Mouse (Mus musculus): ENCODE measurements around the gene Adck2. TPM values are rescaled to one million over a fixed set of nuclear protein-coding genes. Genes with fewer than 3 reads are reported as not detected.

The Adck2 gene
- total RNA-seq, 1 experiment: 11.4 TPM

DNA sequence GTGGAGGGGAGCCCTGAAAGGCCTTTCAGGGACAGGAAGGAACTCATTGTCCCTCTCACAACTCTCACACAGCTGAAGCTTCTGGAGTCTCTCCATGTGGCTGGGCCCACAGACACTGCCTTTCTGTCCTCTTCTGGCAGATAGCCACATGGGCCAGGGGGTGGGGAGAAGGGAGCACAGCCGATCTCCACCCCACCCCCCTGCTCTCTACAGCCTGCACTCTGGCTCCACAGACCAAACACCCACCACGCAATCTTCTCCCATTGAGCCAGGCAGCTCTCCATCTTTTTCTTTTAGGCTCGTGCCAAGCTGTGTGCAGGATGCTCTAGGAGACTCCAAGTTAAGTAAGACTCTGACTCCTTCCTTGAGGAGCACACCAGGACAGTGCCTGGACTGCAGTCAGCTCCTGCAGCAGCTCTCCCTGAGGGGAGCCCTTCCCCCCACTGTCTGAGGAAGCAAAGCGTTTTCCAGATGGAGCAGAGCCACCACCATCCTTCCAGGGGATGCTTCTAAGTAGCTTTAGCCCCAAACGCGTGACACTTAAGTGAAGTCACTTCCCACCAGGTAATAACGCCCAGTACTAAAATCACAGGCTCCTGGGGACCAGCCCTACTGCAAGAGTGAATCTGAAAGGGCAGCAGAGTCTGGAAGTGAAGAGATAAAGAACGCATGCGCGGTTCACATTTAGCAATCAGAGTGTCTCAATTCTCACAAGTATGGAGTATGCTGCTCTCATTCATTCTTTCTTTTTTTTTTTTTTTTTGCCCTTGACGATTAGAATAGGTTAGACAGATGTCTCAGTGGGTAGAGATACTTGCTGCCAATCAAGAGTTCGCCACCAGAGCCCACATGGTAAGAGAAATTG, 44.8 kb upstream of the Adck2 start:
- Histone ChIP-seq H3K9ac (ENCODE audit: insufficient read depth, low read depth, low read length, poor library complexity, severe bottlenecking) (peak overlapping the region; percentile 2; the same call in 1 of the 2 replicates), H3K36me3 (ENCODE audit: control insufficient read depth, insufficient read depth, low read length, poor library complexity, severe bottlenecking) (no peaks in the 10 kb centered on the region), H3K4me1 (ENCODE audit: control insufficient read depth in 2 of 2, insufficient read depth in 2 of 2, low read length in 2 of 2, poor library complexity in 1 of 2) (peaks cover 0 to 18% of the 10 kb centered on the region in 2 experiments; a peak in 2 of 4 replicates), H3K9me3 (ENCODE audit: control insufficient read depth, insufficient read depth, low read depth, low read length) (no peaks in the 10 kb centered on the region), H3K27ac (ENCODE audit: insufficient read depth, low read depth, low read length, poor library complexity, severe bottlenecking) (0 out of 2 replicates have a peak overlapping the region, but pooled peaks have one; percentile 2), H3K4me3 (ENCODE audit: insufficient read depth in 1 of 2, low read depth in 1 of 2, low read length in 2 of 2, poor library complexity in 1 of 2, severe bottlenecking in 1 of 2) (no peak overlapping the region)
- in situ Hi-C loops (cut with MboI; ENCODE audit: low sequenced_read_pairs in 2 of 2, unreplicated experiment in 2 of 2): no loop called here
- DNase-seq (ENCODE audit: low read depth, low spot score): no peak
- no peak for TF ChIP-seq ZNF384 (IDR thresholded peaks at IDR 0.05; ENCODE audit: low read depth, low read length)
- TF ChIP-seq MAFK (IDR thresholded peaks at IDR 0.05; ENCODE audit: insufficient read depth, low read depth, low read length): no peak
- TF ChIP-seq ZC3H11A (IDR thresholded peaks at IDR 0.05; ENCODE audit: borderline replicate concordance, low read depth, low read length): no peak
- no peak for TF ChIP-seq HCFC1 (IDR thresholded peaks at IDR 0.05; ENCODE audit: borderline replicate concordance, insufficient read depth, low read length)
- no peak for TF ChIP-seq CHD2 (IDR thresholded peaks at IDR 0.05; ENCODE audit: low read depth, low read length)

- H3K9me3 ChIP-seq (ENCODE audit: control insufficient read depth, insufficient read depth, low read depth, low read length): no peaks in the 10 kb centered on the region
- no peak for DNase-seq (ENCODE audit: low read depth, low spot score)
- no peak overlapping the region for H3K9ac ChIP-seq (ENCODE audit: insufficient read depth, low read depth, low read length, poor library complexity, severe bottlenecking)
- in situ Hi-C loops (cut with MboI; ENCODE audit: low sequenced_read_pairs in 2 of 2, unreplicated experiment in 2 of 2): no loop called here
- peaks cover 2 to 14% of the 10 kb centered on the region in 2 experiments for H3K4me1 ChIP-seq (ENCODE audit: control insufficient read depth in 2 of 2, insufficient read depth in 2 of 2, low read length in 2 of 2, poor library complexity in 1 of 2)
- TF ChIP-seq MAFK (IDR thresholded peaks at IDR 0.05; ENCODE audit: insufficient read depth, low read depth, low read length) (peak; percentile 55; the same call in 1 of the 2 replicates), CHD2 (IDR thresholded peaks at IDR 0.05; ENCODE audit: low read depth, low read length) (no peak)
- H3K36me3 ChIP-seq (ENCODE audit: control insufficient read depth, insufficient read depth, low read length, poor library complexity, severe bottlenecking): no peaks in the 10 kb centered on the region
- H3K27ac ChIP-seq (ENCODE audit: insufficient read depth, low read depth, low read length, poor library complexity, severe bottlenecking): no peak overlapping the region
- no peak overlapping the region for H3K4me3 ChIP-seq (ENCODE audit: insufficient read depth in 1 of 2, low read depth in 1 of 2, low read length in 2 of 2, poor library complexity in 1 of 2, severe bottlenecking in 1 of 2)
Measured at GRCm38 (mm10) chr6:39534944-39535343, 38.7 kb upstream of the Adck2 start.

DNA sequence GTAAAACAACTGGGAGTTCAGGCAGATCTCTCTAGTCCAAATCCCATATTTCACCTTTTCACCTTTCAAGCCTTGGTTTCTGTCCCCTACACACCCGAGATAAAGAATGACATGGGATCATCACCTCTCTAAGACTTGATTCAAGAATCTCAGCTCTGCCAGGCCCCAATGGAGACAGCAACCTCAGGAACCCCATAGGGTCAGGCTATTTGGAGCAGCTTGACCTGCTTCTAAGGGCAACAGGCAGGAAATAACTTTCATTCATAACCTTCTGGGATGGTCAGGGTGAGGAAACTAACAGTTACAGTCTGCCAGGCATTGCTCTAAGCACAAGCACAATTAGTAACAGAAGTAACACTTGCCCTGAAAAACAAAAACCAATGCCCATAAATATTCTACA, 37.1 kb upstream of the Adck2 start:
- in situ Hi-C loops (cut with MboI; ENCODE audit: low sequenced_read_pairs in 2 of 2, unreplicated experiment in 2 of 2): no loop called here
- TF ChIP-seq ZC3H11A (IDR thresholded peaks at IDR 0.05; ENCODE audit: borderline replicate concordance, low read depth, low read length) (no peak), MAFK (IDR thresholded peaks at IDR 0.05; ENCODE audit: insufficient read depth, low read depth, low read length) (no peak), HCFC1 (IDR thresholded peaks at IDR 0.05; ENCODE audit: borderline replicate concordance, insufficient read depth, low read length) (no peak), ZNF384 (IDR thresholded peaks at IDR 0.05; ENCODE audit: low read depth, low read length) (no peak), CHD2 (IDR thresholded peaks at IDR 0.05; ENCODE audit: low read depth, low read length) (no peak)
- Histone ChIP-seq H3K36me3 (ENCODE audit: control insufficient read depth, insufficient read depth, low read length, poor library complexity, severe bottlenecking) (no peaks in the 10 kb centered on the region), H3K9ac (ENCODE audit: insufficient read depth, low read depth, low read length, poor library complexity, severe bottlenecking) (no peak overlapping the region), H3K27ac (ENCODE audit: insufficient read depth, low read depth, low read length, poor library complexity, severe bottlenecking) (no peak overlapping the region), H3K4me3 (ENCODE audit: insufficient read depth in 1 of 2, low read depth in 1 of 2, low read length in 2 of 2, poor library complexity in 1 of 2, severe bottlenecking in 1 of 2) (no peak overlapping the region), H3K9me3 (ENCODE audit: control insufficient read depth, insufficient read depth, low read depth, low read length) (no peaks in the 10 kb centered on the region), H3K4me1 (ENCODE audit: control insufficient read depth in 2 of 2, insufficient read depth in 2 of 2, low read length in 2 of 2, poor library complexity in 1 of 2) (peaks cover 6 to 21% of the 10 kb centered on the region in 2 experiments)
- DNase-seq (ENCODE audit: low read depth, low spot score): no peak

DNA sequence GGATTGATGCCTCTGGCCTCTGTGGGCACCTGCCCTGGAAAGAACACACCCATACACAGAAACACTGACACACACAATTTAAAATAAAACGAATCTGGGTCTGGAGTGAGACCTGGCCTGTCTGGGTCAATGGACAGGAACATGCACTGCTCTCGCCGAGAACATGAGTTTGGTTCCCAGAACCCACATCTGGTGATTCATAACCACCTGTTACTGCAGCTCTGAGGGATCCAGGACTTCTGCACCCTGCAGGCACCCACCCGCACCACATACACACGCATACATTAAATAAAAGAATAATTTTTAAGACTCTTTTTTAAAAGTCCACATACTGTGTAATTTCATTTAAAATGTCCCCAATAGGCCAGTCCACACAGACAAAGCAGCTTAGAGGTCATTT, 36.4 kb upstream of the Adck2 start:
- Histone ChIP-seq H3K36me3 (ENCODE audit: control insufficient read depth, insufficient read depth, low read length, poor library complexity, severe bottlenecking) (no peaks in the 10 kb centered on the region), H3K4me1 (ENCODE audit: control insufficient read depth in 2 of 2, insufficient read depth in 2 of 2, low read length in 2 of 2, poor library complexity in 1 of 2) (peaks cover 6 to 21% of the 10 kb centered on the region in 2 experiments), H3K9me3 (ENCODE audit: control insufficient read depth, insufficient read depth, low read depth, low read length) (no peaks in the 10 kb centered on the region), H3K27ac (ENCODE audit: insufficient read depth, low read depth, low read length, poor library complexity, severe bottlenecking) (no peak overlapping the region), H3K9ac (ENCODE audit: insufficient read depth, low read depth, low read length, poor library complexity, severe bottlenecking) (no peak overlapping the region), H3K4me3 (ENCODE audit: insufficient read depth in 1 of 2, low read depth in 1 of 2, low read length in 2 of 2, poor library complexity in 1 of 2, severe bottlenecking in 1 of 2) (no peak overlapping the region)
- no peak for DNase-seq (ENCODE audit: low read depth, low spot score)
- TF ChIP-seq HCFC1 (IDR thresholded peaks at IDR 0.05; ENCODE audit: borderline replicate concordance, insufficient read depth, low read length) (no peak), ZNF384 (IDR thresholded peaks at IDR 0.05; ENCODE audit: low read depth, low read length) (no peak), ZC3H11A (IDR thresholded peaks at IDR 0.05; ENCODE audit: borderline replicate concordance, low read depth, low read length) (no peak), CHD2 (IDR thresholded peaks at IDR 0.05; ENCODE audit: low read depth, low read length) (no peak), MAFK (IDR thresholded peaks at IDR 0.05; ENCODE audit: insufficient read depth, low read depth, low read length) (no peak)
- in situ Hi-C loops (cut with MboI; ENCODE audit: low sequenced_read_pairs in 2 of 2, unreplicated experiment in 2 of 2): no loop called here

All from ES-E14 (cell line).